Mouse (Mus musculus) layer of hippocampus, adult 9-10 months (tissue): ENCODE data around the gene Synm.

Experiments used
- DNase-seq: peaks from one replicate; pipeline ENCODE4 v3.0.0; 2022; ENCODE audit warnings: low spot score

Synm gene

DNA sequence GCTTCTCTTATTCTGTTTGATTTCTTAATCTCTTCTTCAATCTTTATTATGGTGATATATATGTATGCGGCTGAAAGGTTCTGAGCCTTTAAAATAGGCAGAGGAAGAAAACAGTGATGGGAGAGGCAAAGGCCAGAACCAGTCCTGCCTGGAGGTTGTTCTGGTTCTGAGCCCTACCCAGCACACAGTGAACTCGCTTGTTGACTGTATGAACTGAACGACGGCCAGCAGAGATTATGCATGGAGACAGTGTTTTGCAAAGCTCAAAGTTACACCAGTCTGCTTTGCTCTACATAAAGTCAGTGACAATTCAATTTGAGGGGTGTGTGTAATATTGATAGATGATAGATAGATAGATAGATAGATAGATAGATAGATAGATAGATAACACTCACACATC, 60.2 kb downstream of the Synm start:
- DNase-seq = no peak

DNA sequence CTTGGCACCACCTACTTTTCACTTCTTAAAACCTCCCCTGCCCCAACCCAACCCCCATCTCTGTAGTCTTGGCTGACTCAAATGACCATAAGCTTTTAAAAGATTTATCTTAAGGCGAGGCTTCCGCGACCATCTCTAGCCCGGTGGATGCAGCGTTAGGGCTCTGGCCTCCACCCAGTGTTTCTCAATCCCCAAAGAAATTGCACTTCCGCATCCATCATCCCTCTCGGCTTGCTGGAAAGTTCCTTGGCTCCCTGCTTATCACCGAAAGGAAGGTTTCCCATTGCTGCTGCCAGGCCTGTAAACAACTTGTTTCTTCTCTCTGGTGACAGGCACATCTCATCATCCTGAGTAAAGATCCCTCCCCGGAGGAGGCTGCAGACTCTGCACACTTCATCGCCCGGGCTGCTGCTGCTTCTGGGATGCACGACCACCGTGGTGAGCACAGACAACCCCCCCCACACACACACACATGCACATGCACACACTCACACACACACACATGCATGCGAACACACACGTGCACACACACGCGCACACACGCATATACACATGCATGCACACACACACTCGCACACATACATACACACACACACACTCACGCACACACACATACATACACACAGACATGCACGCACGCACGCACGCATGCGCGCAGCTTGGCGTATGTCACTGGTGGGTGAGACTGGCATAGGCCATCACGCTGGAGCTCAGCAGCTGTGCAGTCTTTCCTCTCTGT, 61.5 kb downstream of the Synm start:
- DNase-seq = no peak

DNA sequence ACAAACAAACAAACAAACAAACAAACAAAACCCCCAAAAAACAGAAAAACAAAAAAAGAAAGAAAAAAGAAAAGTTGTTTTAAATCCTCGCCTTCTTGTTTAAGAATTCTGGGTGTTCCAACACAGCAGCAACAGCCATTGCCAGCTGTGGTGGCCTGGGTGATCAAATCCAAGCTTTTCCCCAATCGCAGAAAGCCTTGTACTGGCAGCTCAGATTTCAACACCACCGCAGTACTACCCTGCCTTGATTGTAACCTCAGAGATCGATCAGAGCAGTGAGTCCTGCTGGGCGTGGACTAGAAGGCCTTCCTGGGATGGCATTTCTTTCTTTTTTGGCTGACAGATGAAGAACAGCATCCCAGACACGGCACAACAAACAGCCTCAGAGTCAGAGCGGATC, 63.6 kb downstream of the Synm start:
- no peak for DNase-seq

DNA sequence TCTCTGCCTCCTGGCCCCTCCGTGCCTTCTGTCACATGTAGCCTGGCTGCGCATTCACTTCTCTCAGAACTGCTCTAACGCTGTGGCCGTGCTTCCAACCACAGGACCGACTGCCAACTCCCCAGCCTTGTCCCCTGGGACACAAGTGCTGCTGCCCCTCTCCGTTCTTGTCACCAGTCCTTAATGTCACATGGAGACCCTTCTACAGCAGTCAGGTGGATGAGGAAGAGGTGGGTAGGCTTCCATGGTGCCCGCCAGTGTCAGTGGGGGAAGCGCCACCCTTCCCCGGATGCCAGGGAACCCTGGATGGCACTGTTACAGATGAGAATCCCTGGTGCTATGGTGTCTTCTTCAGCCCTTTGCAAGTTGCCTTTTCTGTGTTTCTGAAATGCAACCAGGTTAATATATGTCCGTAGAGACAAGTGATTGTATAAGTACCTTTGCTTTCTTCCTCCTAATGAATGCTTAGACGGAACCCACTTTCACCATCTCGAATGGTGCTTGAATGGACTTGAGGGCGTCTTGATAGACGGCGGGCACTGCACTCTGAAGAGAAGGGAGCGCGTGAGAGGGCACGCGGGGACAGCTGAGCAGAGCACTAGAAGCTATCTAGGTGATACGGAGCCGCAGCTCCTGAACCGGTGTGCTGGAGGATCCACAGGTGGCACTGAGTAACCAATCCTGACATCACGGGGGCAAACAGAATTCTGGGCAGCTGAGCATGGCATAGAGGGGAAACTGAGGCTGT, 66.6 kb downstream of the Synm start:
- DNase-seq = no peak

DNA sequence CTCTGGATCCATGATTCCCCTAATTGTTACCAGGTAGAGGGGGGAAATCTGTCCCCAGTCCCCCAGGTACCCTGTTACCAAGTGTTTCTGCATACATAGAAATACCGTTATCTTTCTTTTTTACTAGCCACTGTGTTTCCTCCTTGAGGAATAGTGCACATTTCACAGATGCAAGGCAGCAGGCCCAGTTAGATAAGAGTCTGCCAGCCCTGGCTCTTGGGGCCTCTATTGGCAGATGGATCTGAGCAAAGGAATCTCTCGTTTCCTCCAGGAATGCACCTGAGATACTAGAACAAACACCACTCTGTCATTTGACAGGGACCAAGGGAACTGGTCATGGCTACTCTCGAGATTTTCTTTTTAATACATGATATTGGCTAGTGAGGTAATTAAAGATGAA, 67.4 kb downstream of the Synm start:
- no peak for DNase-seq

DNA sequence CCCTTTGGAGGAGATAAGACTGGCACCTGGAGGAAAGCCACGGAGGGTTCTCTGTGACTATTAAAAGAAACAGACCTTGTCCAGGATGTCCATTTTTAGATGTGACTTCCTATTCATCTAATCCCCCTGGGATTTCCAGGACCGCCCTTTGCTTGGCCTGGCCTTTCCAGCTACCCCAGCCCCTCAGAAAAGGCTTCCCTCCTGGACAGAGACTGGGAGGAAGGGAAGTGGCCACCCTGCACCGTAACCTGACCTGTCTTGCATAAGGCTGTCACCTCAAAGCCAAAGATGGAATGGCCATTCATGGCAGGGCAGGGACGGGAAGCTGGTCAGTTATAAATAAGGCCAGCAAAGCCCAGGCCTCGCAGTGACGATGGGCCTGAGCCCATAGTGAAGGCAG, 68.5 kb downstream of the Synm start:
- DNase-seq = no peak

DNA sequence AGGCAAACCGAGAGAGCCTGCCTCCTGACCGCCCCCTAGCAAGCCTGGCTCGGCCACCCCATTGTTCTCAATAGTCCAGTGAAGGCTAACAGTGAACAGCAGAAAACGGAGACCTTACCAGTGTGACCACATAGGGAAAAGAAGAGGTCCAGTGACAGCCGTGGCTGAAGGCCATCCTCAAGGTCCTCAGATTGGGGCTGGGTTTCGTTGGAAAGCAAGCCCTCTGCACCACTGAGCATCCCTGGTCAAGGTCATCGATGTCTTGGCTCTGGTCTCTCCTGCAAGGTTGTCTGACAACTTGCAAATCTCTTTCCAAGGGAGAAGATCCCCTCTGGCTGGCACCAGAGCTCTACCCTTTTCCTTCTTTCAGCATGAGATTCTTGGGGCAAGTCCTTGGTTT, 69.7 kb downstream of the Synm start:
- no peak for DNase-seq

DNA sequence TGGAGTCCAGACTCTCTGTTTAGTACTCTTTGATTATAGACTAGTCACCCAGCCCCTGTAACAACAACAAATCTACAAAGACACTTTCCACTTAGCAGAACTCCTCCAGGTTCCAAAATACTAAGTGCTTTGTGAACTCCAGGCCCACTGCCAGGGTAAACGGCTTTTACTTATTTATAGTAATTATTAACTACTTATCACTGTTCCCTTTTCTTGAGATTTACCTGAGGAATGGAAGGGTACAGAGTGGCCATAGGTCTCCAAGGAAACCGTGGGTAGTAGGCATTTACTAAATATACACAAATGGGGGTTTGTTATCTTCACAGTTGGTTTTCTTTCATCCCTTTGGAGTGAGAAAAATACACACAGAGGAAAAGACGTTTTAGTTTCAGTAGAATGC, 71.3 kb downstream of the Synm start:
- no peak for DNase-seq

DNA sequence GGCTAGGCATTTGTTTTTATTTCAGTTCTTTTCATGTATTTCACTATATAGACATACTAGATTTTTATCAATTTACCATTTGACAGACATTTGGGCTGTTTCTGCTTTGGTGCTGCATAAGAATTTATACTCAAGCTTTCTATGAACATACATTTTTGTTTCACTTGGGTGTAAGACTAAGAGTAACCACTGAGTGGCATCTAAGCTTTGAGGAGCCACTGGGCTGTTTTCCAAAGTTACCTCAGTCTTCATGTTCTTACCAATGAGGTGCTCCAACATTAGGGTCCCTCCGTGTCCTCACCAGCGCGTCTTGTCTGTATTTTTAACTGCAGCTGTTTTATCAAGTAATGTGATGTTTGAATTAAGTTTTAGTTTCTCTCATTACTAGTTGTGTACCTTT, 73.0 kb downstream of the Synm start:
- DNase-seq = no peak

DNA sequence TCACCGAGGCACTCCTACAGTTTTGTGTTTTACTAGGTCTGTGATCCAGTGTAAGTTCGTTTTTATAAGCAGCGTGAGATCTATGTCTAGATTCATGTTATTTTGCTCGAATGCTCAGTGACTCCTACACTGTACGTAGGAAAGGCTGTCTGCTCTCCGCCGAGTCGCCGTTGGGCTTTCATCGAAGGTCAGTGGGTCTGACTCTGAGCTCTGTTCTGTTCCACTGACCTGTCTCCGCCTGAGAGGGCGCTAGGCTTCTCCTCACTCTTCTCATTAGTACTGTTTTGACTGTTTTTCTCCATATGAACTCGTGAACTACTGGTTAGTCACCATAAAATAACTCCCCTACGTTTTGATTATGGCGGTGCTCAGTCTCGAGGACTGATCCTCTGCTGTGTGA, 76.5 kb downstream of the Synm start:
- no peak for DNase-seq

DNA sequence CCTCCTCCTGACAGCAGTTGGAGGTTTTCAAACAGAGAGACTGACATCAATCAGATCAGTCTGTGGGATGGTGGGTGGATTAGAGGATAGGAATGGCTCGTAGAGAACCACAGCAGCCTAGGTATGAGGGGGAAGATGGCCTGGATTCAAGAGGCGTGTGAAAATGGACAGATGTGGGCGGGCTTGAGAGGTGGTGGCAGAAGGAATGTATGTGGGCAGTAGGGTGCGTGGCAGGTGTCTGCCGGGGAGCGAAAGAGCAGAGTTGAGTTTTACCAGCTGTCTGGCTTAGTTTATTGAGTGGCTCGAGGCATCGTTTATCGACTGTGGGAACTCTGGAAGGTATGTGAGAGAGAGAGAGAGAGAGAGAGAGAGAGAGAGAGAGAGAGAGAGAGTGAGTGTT, 78.5 kb downstream of the Synm start:
- DNase-seq = no peak
